Mouse (Mus musculus) layer of hippocampus, postnatal 25 days (tissue): ENCODE measurements at regions not wholly inside any gene's neighbourhood (a gene's known extent, or its start where the extent isn't known, plus 50 kb on each side); places are given as distances from the start of the nearest gene placed in this dataset.

ENCODE experiments used
- DNase-seq, 2 experiments: peaks; one replicate each; pipeline ENCODE4 v3.0.0; 2022; ENCODE audit warnings: mixed read lengths in 2 of 2, low spot score in 1 of 2; ENCODE audit errors: extremely low spot score in 1 of 2

GRCm38 (mm10) chr2:171677998-171678397 is 365.3 kb downstream of the Cbln4 start:
- no peak for DNase-seq

- no peak for DNase-seq
Observed at GRCm38 (mm10) chr2:171677128-171677527, 366.1 kb downstream of the Cbln4 start.

GRCm38 (mm10) chr2:171676083-171676482 is 367.2 kb downstream of the Cbln4 start:
- no peak for DNase-seq

GRCm38 (mm10) chr2:171675411-171675810 is 367.9 kb downstream of the Cbln4 start:
- no peak for DNase-seq

GRCm38 (mm10) chr2:171670945-171671547 is 372.2 kb downstream of the Cbln4 start:
- no peak for DNase-seq

- DNase-seq = no peak
Observed at GRCm38 (mm10) chr2:171668791-171669645, 374.2 kb downstream of the Cbln4 start.

- no peak for DNase-seq
Observed at GRCm38 (mm10) chr2:171662571-171662970, 380.7 kb downstream of the Cbln4 start.

- no peak for DNase-seq
Observed at GRCm38 (mm10) chr2:171661896-171662511, 381.3 kb downstream of the Cbln4 start.

- no peak for DNase-seq
Observed at GRCm38 (mm10) chr2:171657125-171657524, 386.1 kb downstream of the Cbln4 start.

GRCm38 (mm10) chr2:171641730-171642129 is 401.5 kb downstream of the Cbln4 start:
- no peak for DNase-seq

GRCm38 (mm10) chr2:171640478-171640877 is 402.8 kb downstream of the Cbln4 start:
- no peak for DNase-seq

- DNase-seq = no peak
Observed at GRCm38 (mm10) chr2:171638931-171639330, 404.3 kb downstream of the Cbln4 start.

GRCm38 (mm10) chr2:171636837-171637236 is 406.4 kb downstream of the Cbln4 start:
- DNase-seq = no peak

GRCm38 (mm10) chr2:171633355-171634097 is 409.7 kb downstream of the Cbln4 start:
- no peak for DNase-seq

GRCm38 (mm10) chr2:171630101-171630715 is 413.1 kb downstream of the Cbln4 start:
- no peak for DNase-seq

- DNase-seq = no peak
Observed at GRCm38 (mm10) chr2:171628182-171628850, 414.9 kb downstream of the Cbln4 start.

- DNase-seq = no peak
Observed at GRCm38 (mm10) chr2:171620668-171621067, 422.6 kb downstream of the Cbln4 start.

GRCm38 (mm10) chr2:171620253-171620652 is 423.0 kb downstream of the Cbln4 start:
- no peak for DNase-seq

- no peak for DNase-seq
Observed at GRCm38 (mm10) chr2:171618771-171619170, 424.5 kb downstream of the Cbln4 start.

GRCm38 (mm10) chr2:171618333-171618732 is 424.9 kb downstream of the Cbln4 start:
- no peak for DNase-seq
